Mouse (Mus musculus) forebrain, embryonic 14.5 days (tissue): ENCODE measurements at regions not wholly inside any gene's neighbourhood (a gene's known extent, or its start where the extent isn't known, plus 50 kb on each side); places are given as distances from the start of the nearest gene placed in this dataset.

Experiments
- ATAC-seq: fragments of 200-750 bp; cut with Nextera tagmentation; 2 replicates; pipeline ENCODE4 v1.8.0; 2017; ENCODE audit warnings: mild to moderate bottlenecking, moderate library complexity
- DNase-seq: peaks from one replicate; pipeline ENCODE4 v3.0.0-alpha.2; 2015; ENCODE audit warnings: low spot score
- H3K27ac ChIP-seq: fragments of 300-500 bp; sonication (generic); 2 replicates; pipeline ENCODE4 v1.5.1; 2014; ENCODE audit warnings: low read depth, mild to moderate bottlenecking, control low read depth, low read length, moderate library complexity
- H3K27me3 ChIP-seq: fragments of 300-500 bp; sonication (generic); replicated peaks from 2 replicates; pipeline ENCODE4 v1.6.1; 2014; ENCODE audit warnings: low read length, control low read depth, mixed read lengths; ENCODE audit not compliant: control insufficient read depth, insufficient read depth
- H3K36me3 ChIP-seq: fragments of 300-500 bp; sonication (generic); 2 replicates; pipeline ENCODE4 v1.6.1; 2014; ENCODE audit warnings: low read length, control low read depth; ENCODE audit not compliant: control insufficient read depth, insufficient read depth
- H3K4me1 ChIP-seq: fragments of 300-500 bp; sonication (generic); 2 replicates; pipeline ENCODE4 v1.6.1; 2014; ENCODE audit warnings: antibody characterized with exemption, low read length, control low read depth; ENCODE audit not compliant: control insufficient read depth, insufficient read depth
- H3K4me2 ChIP-seq: fragments of 300-500 bp; sonication (generic); 2 replicates; pipeline ENCODE4 v1.6.1; 2014; ENCODE audit warnings: mild to moderate bottlenecking, control low read depth, low read length
- H3K4me3 ChIP-seq: fragments of 300-500 bp; sonication (generic); 2 replicates; pipeline ENCODE4 v1.5.1; 2014; ENCODE audit warnings: low read depth, low read length, control low read depth
- H3K9ac ChIP-seq: fragments of 300-500 bp; sonication (generic); 2 replicates; pipeline ENCODE4 v1.6.1; 2014; ENCODE audit warnings: mild to moderate bottlenecking, low read length, control low read depth, moderate library complexity
- H3K9me3 ChIP-seq: fragments of 300-500 bp; sonication (generic); replicated peaks from 2 replicates; pipeline ENCODE4 v1.6.1; 2016; ENCODE audit warnings: low read length, control low read depth, mixed read lengths; ENCODE audit not compliant: control insufficient read depth
- WGBS: fragments of 180-500 bp; shearing (Covaris S2); extraction: QIAGEN DNeasy Blood & Tissue Kit; methylation state at CpG from one replicate; pipeline ENCODE4 v1.1.7; 2014; 5-methylcytosine and 5-hydroxymethylcytosine counted together

GRCm38 (mm10) chr15:47289691-47290090, 6595.0 kb upstream of the Gm7489 start:
- Histone ChIP-seq H3K27ac (no peak overlapping the region), H3K9me3 (no peaks in the 10 kb centered on the region), H3K4me2 (no peak overlapping the region)

GRCm38 (mm10) chr15:47299787-47300186, 6584.9 kb upstream of the Gm7489 start:
- H3K9me3 ChIP-seq: no peaks in the 10 kb centered on the region
- no peak overlapping the region for H3K9ac ChIP-seq
- H3K4me3 ChIP-seq: no peak overlapping the region
- no peak for ATAC-seq
- peak; percentile 8 for DNase-seq
- H3K36me3 ChIP-seq: no peaks in the 10 kb centered on the region
- WGBS: 85% methylated on average over 2 of the region's 2 CpGs
- no peaks in the 10 kb centered on the region for H3K27me3 ChIP-seq
- no peak overlapping the region for H3K27ac ChIP-seq
- no peaks in the 10 kb centered on the region for H3K4me1 ChIP-seq
- no peak overlapping the region for H3K4me2 ChIP-seq

More at GRCm38 (mm10) chr15:47289691-47290090, 6595.0 kb upstream of the Gm7489 start:
- no peaks in the 10 kb centered on the region for H3K27me3 ChIP-seq
- H3K36me3 ChIP-seq: no peaks in the 10 kb centered on the region
- no peak overlapping the region for H3K9ac ChIP-seq
- WGBS: 87% methylated on average over 2 of the region's 2 CpGs
- ATAC-seq (no peak), DNase-seq (no peak)
- no peak overlapping the region for H3K4me3 ChIP-seq
- H3K4me1 ChIP-seq: no peaks in the 10 kb centered on the region

GRCm38 (mm10) chr15:47330505-47330904, 6554.2 kb upstream of the Gm7489 start:
- Histone ChIP-seq H3K4me1 (no peaks in the 10 kb centered on the region), H3K9me3 (no peaks in the 10 kb centered on the region), H3K4me3 (no peak overlapping the region), H3K36me3 (no peaks in the 10 kb centered on the region), H3K4me2 (no peak overlapping the region), H3K27ac (no peak overlapping the region), H3K27me3 (no peaks in the 10 kb centered on the region), H3K9ac (no peak overlapping the region)
- peak; percentile 57 for ATAC-seq
- 54% methylated on average over 1 of the region's 1 CpGs for WGBS
- peak; percentile 31 for DNase-seq
